Mouse (Mus musculus): Measurements from ENCODE around the gene Gm20388. TPM values are rescaled to one million over a fixed set of nuclear protein-coding genes. Genes with fewer than 3 reads are reported as not detected.

The Gm20388 gene
- polyA plus RNA-seq, 1 experiment from 2014 or later = not detected

DNA sequence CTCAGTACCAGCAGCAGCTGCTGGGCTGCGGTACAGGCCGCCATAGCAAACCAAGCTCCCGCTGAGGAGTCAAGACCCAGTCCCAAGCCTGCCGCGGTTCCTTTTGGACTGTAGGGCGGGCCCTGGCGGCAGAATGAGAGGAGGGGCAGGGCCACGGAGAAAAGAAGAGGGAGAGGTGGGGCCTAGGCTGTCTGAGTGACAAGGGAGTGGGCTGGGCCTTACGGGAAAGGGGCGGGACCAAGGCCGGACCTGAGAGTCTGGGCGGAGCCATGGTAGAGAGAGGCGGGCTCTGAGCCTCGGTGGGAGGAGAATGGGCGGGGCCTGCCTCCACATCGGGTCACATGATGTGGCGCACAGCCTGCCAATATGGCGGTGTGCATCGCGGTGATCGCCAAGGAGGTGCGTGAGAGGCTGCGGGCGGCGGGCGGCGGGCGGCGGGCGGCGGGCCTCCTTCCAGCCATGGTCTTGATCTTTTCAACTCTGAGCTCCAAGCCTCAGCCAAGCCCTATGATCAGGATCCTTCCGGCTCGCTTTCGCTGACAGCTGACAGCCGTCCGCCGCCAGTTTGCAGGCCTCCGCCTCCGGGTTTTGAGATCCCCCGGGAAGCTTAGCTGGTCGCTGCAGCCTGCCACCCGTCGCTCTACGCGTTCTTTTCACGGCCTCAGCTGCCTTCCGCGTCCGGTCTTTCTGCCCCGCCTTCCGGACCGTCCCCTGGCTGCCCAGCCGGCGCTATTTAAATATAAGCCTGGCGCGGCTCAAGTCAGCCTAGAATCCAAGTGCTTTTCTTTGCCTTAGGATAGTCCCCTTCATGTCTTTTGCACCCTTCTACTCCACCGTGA is 2700.9 kb downstream of the Gm20388 start, which contains the start of the genes Galns and Trappc2l:
Gene Galns (minus strand): TSS at position 169 of the 839 bp plus-strand sequence.
Gene Trappc2l (plus strand): TSS at position 346 of the 839 bp plus-strand sequence.
- under 1% methylated on average over 57 of the region's 57 CpGs for WGBS
- peak; percentile 98 for DNase-seq (ENCODE audit: low spot score)
- Histone ChIP-seq H3K9me3 (ENCODE audit: control insufficient read depth, low read length) (no peaks in the 10 kb centered on the region), H3K9ac (ENCODE audit: low read length) (peak within 1 kb of the TSS; percentile 67), H3K27me3 (ENCODE audit: control insufficient read depth, insufficient read depth, low read length) (no peaks in the 10 kb centered on the region), H3K4me1 (ENCODE audit: control insufficient read depth, insufficient read depth, low read length) (peaks cover 4% of the 10 kb centered on the region; the same call in 1 of the 2 replicates), H3K27ac (replicated peaks; ENCODE audit: low read depth, low read length) (peak within 1 kb of the TSS; percentile 37; the same call in 1 of the 2 replicates), H3K4me2 (ENCODE audit: low read depth, severe bottlenecking) (peak within 1 kb of the TSS; percentile 91), H3K4me3 (ENCODE audit: low read depth, low read length) (peak within 1 kb of the TSS; percentile 66), H3K36me3 (ENCODE audit: control insufficient read depth, insufficient read depth, low read length) (no peaks in the 10 kb centered on the region)
- peak; percentile 96 for ATAC-seq (ENCODE audit: insufficient number of reproducible peaks, low FRiP score, low TSS enrichment, low read depth)

DNA sequence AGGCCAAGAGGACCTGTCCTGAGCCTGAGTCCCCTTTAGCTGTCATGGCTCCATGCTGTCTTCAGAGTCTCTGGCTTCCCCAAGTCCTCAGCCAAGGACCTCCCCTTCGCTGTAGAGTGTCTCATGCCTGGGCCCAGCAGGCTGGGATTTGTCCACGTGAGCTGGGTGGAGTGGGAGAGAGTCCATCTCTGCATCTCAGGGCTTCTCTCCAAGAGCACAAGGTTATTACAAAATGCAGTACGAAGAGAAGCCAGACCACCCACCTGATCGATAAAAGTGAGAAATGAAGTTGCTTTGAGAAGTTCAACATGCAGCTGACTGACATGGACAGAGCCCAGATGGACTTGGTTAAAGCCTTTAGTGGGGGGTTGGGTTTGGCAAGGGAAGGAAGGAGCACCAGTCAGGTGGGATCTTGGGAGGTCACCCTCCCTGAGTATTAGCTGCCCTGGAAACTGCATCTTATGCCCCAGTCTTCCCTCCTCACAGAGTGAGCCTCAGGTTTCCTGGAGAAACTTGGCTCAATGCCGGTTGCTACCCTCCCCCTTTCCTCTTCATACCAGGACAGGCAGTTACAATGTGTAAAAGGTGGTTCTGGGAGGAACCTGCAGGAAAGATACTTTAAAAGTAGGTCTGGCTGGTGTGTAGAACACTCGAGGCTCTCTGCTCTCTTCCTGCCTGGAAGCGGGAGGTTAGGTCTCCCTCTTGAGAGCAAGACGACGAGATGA is 2705.7 kb downstream of the Gm20388 start:
- H3K36me3 ChIP-seq (ENCODE audit: control insufficient read depth, insufficient read depth, low read length) = no peaks in the 10 kb centered on the region
- DNase-seq (ENCODE audit: low spot score) = no peak
- H3K27ac ChIP-seq (replicated peaks; ENCODE audit: low read depth, low read length) = no peak overlapping the region
- H3K4me2 ChIP-seq (ENCODE audit: low read depth, severe bottlenecking) = no peak overlapping the region
- ATAC-seq (ENCODE audit: insufficient number of reproducible peaks, low FRiP score, low TSS enrichment, low read depth) = no peak
- no peaks in the 10 kb centered on the region for H3K9me3 ChIP-seq (ENCODE audit: control insufficient read depth, low read length)
- H3K4me1 ChIP-seq (ENCODE audit: control insufficient read depth, insufficient read depth, low read length) = peaks cover 21% of the 10 kb centered on the region
- H3K4me3 ChIP-seq (ENCODE audit: low read depth, low read length) = no peak overlapping the region
- H3K9ac ChIP-seq (ENCODE audit: low read length) = no peak overlapping the region
- no peaks in the 10 kb centered on the region for H3K27me3 ChIP-seq (ENCODE audit: control insufficient read depth, insufficient read depth, low read length)
- WGBS = 68% methylated on average over 9 of the region's 9 CpGs

DNA sequence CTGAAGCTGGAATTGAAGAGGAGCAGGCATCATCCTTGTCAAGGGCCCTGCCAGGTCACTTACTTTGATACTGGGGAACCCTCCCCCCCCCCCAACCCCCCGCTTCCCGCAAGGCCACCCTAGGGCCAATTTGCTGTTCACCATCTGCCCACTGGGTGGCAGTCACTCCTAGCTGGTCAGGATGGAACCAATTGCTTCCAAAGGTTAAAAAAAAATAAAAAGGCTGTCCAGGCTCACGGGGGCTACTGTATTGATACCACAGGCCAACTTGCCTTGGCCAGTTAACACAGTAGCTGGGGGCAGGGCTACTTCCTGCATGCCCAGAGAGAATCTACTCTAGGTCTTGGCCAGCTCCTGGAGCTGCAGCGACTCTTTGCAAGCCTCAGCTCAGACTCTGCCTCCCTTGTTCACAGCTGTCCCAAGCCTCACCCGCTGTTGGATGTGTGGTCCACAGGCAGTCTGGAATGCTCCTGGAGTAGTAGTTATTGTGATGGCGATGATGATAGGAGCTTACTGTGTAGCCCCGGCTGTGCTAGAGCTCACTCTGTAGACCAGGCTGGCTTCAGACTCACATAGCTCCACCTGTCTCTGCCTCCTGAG is 2707.4 kb downstream of the Gm20388 start:
- Histone ChIP-seq H3K4me1 (ENCODE audit: control insufficient read depth, insufficient read depth, low read length) (peaks cover 17% of the 10 kb centered on the region), H3K4me2 (ENCODE audit: low read depth, severe bottlenecking) (no peak overlapping the region), H3K9ac (ENCODE audit: low read length) (peak overlapping the region; percentile 7; the same call in 1 of the 2 replicates), H3K9me3 (ENCODE audit: control insufficient read depth, low read length) (no peaks in the 10 kb centered on the region), H3K36me3 (ENCODE audit: control insufficient read depth, insufficient read depth, low read length) (no peaks in the 10 kb centered on the region), H3K27me3 (ENCODE audit: control insufficient read depth, insufficient read depth, low read length) (no peaks in the 10 kb centered on the region), H3K4me3 (ENCODE audit: low read depth, low read length) (no peak overlapping the region), H3K27ac (replicated peaks; ENCODE audit: low read depth, low read length) (no peak overlapping the region)
- WGBS = 30% methylated on average over 5 of the region's 7 CpGs
- no peak for ATAC-seq (ENCODE audit: insufficient number of reproducible peaks, low FRiP score, low TSS enrichment, low read depth)
- peak; percentile 95 for DNase-seq (ENCODE audit: low spot score)

DNA sequence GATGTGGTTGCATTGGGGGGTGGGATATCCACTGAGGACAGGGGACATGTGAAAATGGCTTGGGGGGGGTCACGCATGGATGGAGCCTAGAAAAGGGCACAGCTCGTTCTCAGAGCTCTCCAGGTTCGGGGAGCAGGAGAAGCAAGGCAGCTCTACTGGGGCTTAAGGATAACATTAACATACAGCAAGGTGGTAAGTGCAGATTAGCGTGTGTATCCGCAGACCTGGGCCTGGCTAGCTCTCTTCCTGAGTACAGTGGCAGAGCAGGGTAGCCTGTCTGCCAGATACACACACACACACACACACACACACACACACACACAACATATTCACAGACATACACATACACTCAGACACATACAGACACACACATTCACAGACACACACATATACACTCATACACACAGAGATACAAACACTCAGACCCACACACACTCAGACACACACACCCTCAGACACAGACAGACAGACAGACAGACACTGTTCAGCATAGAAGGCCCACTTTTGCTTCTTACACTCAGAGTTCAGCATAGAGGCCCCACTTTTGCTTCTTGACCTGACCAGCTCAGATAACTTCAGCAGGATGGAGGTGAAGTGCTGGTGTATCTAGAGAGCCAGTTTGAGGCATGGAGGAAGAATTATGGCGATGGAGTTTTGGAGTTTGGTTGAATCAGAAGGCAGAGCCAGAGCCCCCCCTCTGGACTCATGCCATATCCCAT is 2708.2 kb downstream of the Gm20388 start:
- ATAC-seq (ENCODE audit: insufficient number of reproducible peaks, low FRiP score, low TSS enrichment, low read depth) (no peak), DNase-seq (ENCODE audit: low spot score) (no peak)
- no peak overlapping the region for H3K4me2 ChIP-seq (ENCODE audit: low read depth, severe bottlenecking)
- H3K4me3 ChIP-seq (ENCODE audit: low read depth, low read length) = no peak overlapping the region
- H3K9ac ChIP-seq (ENCODE audit: low read length) = no peak overlapping the region
- H3K27me3 ChIP-seq (ENCODE audit: control insufficient read depth, insufficient read depth, low read length) = no peaks in the 10 kb centered on the region
- WGBS = 82% methylated on average over 6 of the region's 6 CpGs
- no peaks in the 10 kb centered on the region for H3K36me3 ChIP-seq (ENCODE audit: control insufficient read depth, insufficient read depth, low read length)
- no peaks in the 10 kb centered on the region for H3K9me3 ChIP-seq (ENCODE audit: control insufficient read depth, low read length)
- H3K4me1 ChIP-seq (ENCODE audit: control insufficient read depth, insufficient read depth, low read length) = peaks cover 17% of the 10 kb centered on the region
- H3K27ac ChIP-seq (replicated peaks; ENCODE audit: low read depth, low read length) = no peak overlapping the region

DNA sequence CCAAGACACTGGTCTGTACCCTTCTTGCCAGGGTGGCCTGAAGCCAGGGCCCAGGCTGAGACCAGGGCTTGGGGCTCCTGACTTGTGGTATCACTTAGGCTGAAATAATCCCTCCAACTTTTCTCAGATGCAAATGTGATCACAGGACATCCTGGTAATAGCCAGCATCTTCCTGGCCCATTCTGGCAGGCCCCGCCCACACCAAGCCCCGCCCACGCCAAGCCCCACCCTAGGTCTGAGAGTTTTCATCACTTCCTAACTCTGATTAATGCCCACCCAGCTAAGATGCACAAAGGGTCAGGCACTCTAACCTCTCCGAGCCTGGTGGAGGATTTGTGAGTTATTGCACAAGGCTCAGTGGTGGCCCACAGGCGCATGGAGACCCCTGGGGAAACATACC is 2709.8 kb downstream of the Gm20388 start:
- H3K9ac ChIP-seq (ENCODE audit: low read length) = no peak overlapping the region
- H3K27me3 ChIP-seq (ENCODE audit: control insufficient read depth, insufficient read depth, low read length) = no peaks in the 10 kb centered on the region
- 27% methylated on average over 5 of the region's 5 CpGs for WGBS
- DNase-seq (ENCODE audit: low spot score) = no peak
- no peaks in the 10 kb centered on the region for H3K36me3 ChIP-seq (ENCODE audit: control insufficient read depth, insufficient read depth, low read length)
- no peaks in the 10 kb centered on the region for H3K9me3 ChIP-seq (ENCODE audit: control insufficient read depth, low read length)
- no peak for ATAC-seq (ENCODE audit: insufficient number of reproducible peaks, low FRiP score, low TSS enrichment, low read depth)
- no peak overlapping the region for H3K4me3 ChIP-seq (ENCODE audit: low read depth, low read length)
- peaks cover 17% of the 10 kb centered on the region for H3K4me1 ChIP-seq (ENCODE audit: control insufficient read depth, insufficient read depth, low read length)
- no peak overlapping the region for H3K27ac ChIP-seq (replicated peaks; ENCODE audit: low read depth, low read length)
- no peak overlapping the region for H3K4me2 ChIP-seq (ENCODE audit: low read depth, severe bottlenecking)

DNA sequence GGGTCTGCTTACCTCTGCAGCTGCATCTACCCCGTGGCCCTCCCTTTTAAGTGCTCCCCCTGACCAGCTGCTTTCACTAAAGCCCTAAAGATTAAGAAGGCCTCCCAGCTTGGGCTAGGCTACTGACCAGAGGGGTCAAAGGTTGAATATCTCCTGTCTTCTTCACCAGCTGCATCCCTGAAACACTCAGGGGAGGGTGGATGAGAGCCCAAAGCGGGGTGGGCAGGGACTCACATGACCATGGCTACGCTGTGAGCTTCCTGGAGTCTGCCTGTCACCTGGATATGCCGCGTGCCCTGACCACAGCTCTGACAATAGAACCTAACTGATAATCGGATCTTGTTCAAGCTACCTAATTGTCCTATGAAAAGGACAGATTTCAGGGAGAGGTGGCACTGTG is 2712.1 kb downstream of the Gm20388 start, which contains the start of gene Pabpn1l:
Gene Pabpn1l (minus strand): TSS at position 13 of the 400 bp plus-strand sequence.
- Histone ChIP-seq H3K9me3 (ENCODE audit: control insufficient read depth, low read length) (no peaks in the 10 kb centered on the region), H3K9ac (ENCODE audit: low read length) (no peak within 1 kb of the TSS), H3K4me2 (ENCODE audit: low read depth, severe bottlenecking) (no peak within 1 kb of the TSS), H3K27ac (replicated peaks; ENCODE audit: low read depth, low read length) (no peak within 1 kb of the TSS), H3K36me3 (ENCODE audit: control insufficient read depth, insufficient read depth, low read length) (no peaks in the 10 kb centered on the region), H3K4me1 (ENCODE audit: control insufficient read depth, insufficient read depth, low read length) (peaks cover 17% of the 10 kb centered on the region), H3K27me3 (ENCODE audit: control insufficient read depth, insufficient read depth, low read length) (no peaks in the 10 kb centered on the region), H3K4me3 (ENCODE audit: low read depth, low read length) (no peak within 1 kb of the TSS)
- 57% methylated on average over 6 of the region's 6 CpGs for WGBS
- no peak for DNase-seq (ENCODE audit: low spot score)
- ATAC-seq (ENCODE audit: insufficient number of reproducible peaks, low FRiP score, low TSS enrichment, low read depth) = no peak

DNA sequence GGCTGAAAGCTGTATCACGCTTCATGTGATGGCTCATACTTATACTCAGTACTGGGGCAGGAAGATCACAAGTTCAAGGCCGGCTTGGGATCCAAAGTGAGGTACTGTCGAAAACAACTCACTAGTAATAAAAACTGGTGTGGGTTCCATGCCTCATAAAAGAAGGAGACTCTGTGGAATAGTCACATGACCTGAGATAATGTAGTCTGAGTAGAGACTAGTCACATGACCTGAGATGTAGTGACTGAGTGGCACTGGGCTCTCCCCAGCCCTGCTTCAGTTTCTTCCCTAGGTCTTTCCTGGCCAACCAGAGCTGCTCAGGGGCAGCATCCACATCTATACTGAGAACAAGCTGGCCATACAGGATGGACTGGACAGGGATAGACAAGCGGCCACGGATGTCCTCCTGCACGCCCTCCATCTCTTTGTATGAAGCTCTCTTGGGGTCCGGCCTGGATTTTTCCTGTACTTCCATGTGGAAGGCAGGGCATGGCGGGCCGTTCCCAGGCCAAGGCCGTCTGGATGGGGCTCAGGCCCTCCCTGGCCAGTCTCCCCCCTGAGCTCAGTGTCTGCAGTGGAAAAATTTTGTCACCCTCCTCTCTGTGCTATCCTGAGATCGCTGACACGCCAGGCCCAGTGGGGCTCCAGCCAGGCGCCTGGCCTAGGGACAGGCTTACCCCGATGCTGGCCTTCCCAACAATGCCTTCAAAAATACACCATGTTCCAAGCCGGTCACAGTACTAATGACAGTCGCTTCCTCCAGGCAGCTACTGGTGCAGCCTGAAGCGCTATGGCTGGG is 2713.4 kb downstream of the Gm20388 start:
- H3K4me3 ChIP-seq (ENCODE audit: low read depth, low read length) = no peak overlapping the region
- H3K4me2 ChIP-seq (ENCODE audit: low read depth, severe bottlenecking) = no peak overlapping the region
- H3K4me1 ChIP-seq (ENCODE audit: control insufficient read depth, insufficient read depth, low read length) = peaks cover 14% of the 10 kb centered on the region
- DNase-seq (ENCODE audit: low spot score) = no peak
- H3K27ac ChIP-seq (replicated peaks; ENCODE audit: low read depth, low read length) = no peak overlapping the region
- no peaks in the 10 kb centered on the region for H3K9me3 ChIP-seq (ENCODE audit: control insufficient read depth, low read length)
- no peaks in the 10 kb centered on the region for H3K36me3 ChIP-seq (ENCODE audit: control insufficient read depth, insufficient read depth, low read length)
- no peaks in the 10 kb centered on the region for H3K27me3 ChIP-seq (ENCODE audit: control insufficient read depth, insufficient read depth, low read length)
- 91% methylated on average over 17 of the region's 17 CpGs for WGBS
- no peak for ATAC-seq (ENCODE audit: insufficient number of reproducible peaks, low FRiP score, low TSS enrichment, low read depth)
- H3K9ac ChIP-seq (ENCODE audit: low read length) = no peak overlapping the region
